ENCODE assay signal across 18 mouse cellular contexts in genomic region chr9:59059158-59059557, GRCm38 (mm10). TPM values are rescaled to one million over a fixed set of nuclear protein-coding genes. Genes with fewer than 3 reads are reported as not detected.
DNase-seq lines count a peak whose midpoint lies in the region; ATAC-seq lines count a peak whose summit lies in the region.
"Had no signal": no experiment of that assay in that cellular context is flagged by ENCODE, and none has a peak within 500 bp of the region (broad histone marks: within the 10 kb centered on the region; RNA-seq: fewer than 3 reads in every experiment).

No protein-coding gene starts in this region.

- intact Hi-C loops in left cerebral cortex, postnatal 4 days (cut with DNase I), result no loop called here
- intact Hi-C loops in left cerebral cortex, postnatal 36 days (cut with DNase I), result no loop called here

- H3K4me3 ChIP-seq in forebrain, embryonic 14.5 days (ENCODE audit: low read depth, low read length), result no peak overlapping the region
- H3K4me3 ChIP-seq in forebrain, embryonic 12.5 days (replicated peaks), result no peak overlapping the region
- no peak overlapping the region for H3K4me3 ChIP-seq in forebrain, embryonic 16.5 days (replicated peaks; ENCODE audit: low read length)
- H3K4me3 ChIP-seq: embryonic facial prominence, embryonic 15.5 days; erythroblast, embryonic 14.5 days; heart, embryonic 10.5 days had no signal

- no peak overlapping the region for H3K9ac ChIP-seq in forebrain, embryonic 14.5 days (ENCODE audit: low read length)
- H3K9ac ChIP-seq in forebrain, embryonic 12.5 days, result no peak overlapping the region
- H3K9ac ChIP-seq in forebrain, embryonic 16.5 days (replicated peaks; ENCODE audit: low read depth, low read length), result no peak overlapping the region
- H3K9ac ChIP-seq: embryonic facial prominence, embryonic 15.5 days; hindbrain, embryonic 14.5 days had no signal

- 71% methylated on average over 6 of the region's 6 CpGs for WGBS in forebrain, embryonic 14.5 days
- WGBS in forebrain, embryonic 12.5 days, result 85% methylated on average over 6 of the region's 6 CpGs
- WGBS in forebrain, embryonic 16.5 days, result 42% methylated on average over 6 of the region's 6 CpGs

- no peaks in the 10 kb centered on the region for H3K9me3 ChIP-seq in forebrain, embryonic 14.5 days (replicated peaks; ENCODE audit: control insufficient read depth, low read length)
- no peaks in the 10 kb centered on the region for H3K9me3 ChIP-seq in forebrain, embryonic 12.5 days
- no peaks in the 10 kb centered on the region for H3K9me3 ChIP-seq in forebrain, embryonic 16.5 days (ENCODE audit: control insufficient read depth, low read length)
- H3K9me3 ChIP-seq: embryonic facial prominence, embryonic 15.5 days; heart, embryonic 10.5 days had no signal

- H3K27ac ChIP-seq in forebrain, embryonic 14.5 days (ENCODE audit: low read depth, low read length), result peak overlapping the region; percentile 71; the same call in 1 of the 2 replicates
- no peak overlapping the region for H3K27ac ChIP-seq in forebrain, embryonic 12.5 days
- H3K27ac ChIP-seq in forebrain, embryonic 16.5 days (ENCODE audit: low read length), result peak overlapping the region; percentile 89
- H3K27ac ChIP-seq: embryonic facial prominence, embryonic 15.5 days; heart, embryonic 10.5 days; hindbrain, embryonic 14.5 days had no signal

- peak; percentile 66; the same call in 1 of the 2 replicates for ATAC-seq in forebrain, embryonic 14.5 days
- no peak for ATAC-seq in forebrain, embryonic 12.5 days (ENCODE audit: low FRiP score)
- peak; percentile 69; the same call in 1 of the 2 replicates for ATAC-seq in forebrain, embryonic 16.5 days
- no peak for ATAC-seq in erythroid progenitor cell, adult 5-6 weeks (replicated peaks; ENCODE audit: low FRiP score, poor library complexity, severe bottlenecking)
- ATAC-seq: intestine, embryonic 16.5 days had no signal

- DNase-seq in forebrain, embryonic 14.5 days (ENCODE audit: low spot score), result peak; percentile 47
- DNase-seq in left cerebral cortex, postnatal 4 days, result peak; percentile 59
- no peak for DNase-seq in left cerebral cortex, postnatal 36 days (ENCODE audit: low spot score in 2 of 2)
- DNase-seq: adrenal gland, adult 2 months; adrenal gland, postnatal 25 days; cerebellum, adult 8-10 months; gastrocnemius, postnatal 36 days; heart, adult 18-20 months; heart, postnatal 10 days; kidney, adult 2 months had no signal

- H3K36me3 ChIP-seq in forebrain, embryonic 14.5 days (ENCODE audit: control insufficient read depth, insufficient read depth, low read length), result no peaks in the 10 kb centered on the region
- no peaks in the 10 kb centered on the region for H3K36me3 ChIP-seq in forebrain, embryonic 12.5 days (replicated peaks)
- no peaks in the 10 kb centered on the region for H3K36me3 ChIP-seq in forebrain, embryonic 16.5 days (ENCODE audit: control insufficient read depth, insufficient read depth)
- H3K36me3 ChIP-seq: embryonic facial prominence, embryonic 15.5 days; heart, embryonic 10.5 days had no signal

- H3K4me2 ChIP-seq in forebrain, embryonic 14.5 days (ENCODE audit: low read length), result no peak overlapping the region
- no peak overlapping the region for H3K4me2 ChIP-seq in forebrain, embryonic 12.5 days
- no peak overlapping the region for H3K4me2 ChIP-seq in forebrain, embryonic 16.5 days (ENCODE audit: low read length)
- H3K4me2 ChIP-seq: embryonic facial prominence, embryonic 15.5 days; hindbrain, embryonic 14.5 days had no signal

- no peaks in the 10 kb centered on the region for H3K4me1 ChIP-seq in forebrain, embryonic 14.5 days (ENCODE audit: control insufficient read depth, insufficient read depth, low read length)
- H3K4me1 ChIP-seq in forebrain, embryonic 12.5 days, result no peaks in the 10 kb centered on the region; the same call in 1 of the 2 replicates
- peaks cover 16% of the 10 kb centered on the region for H3K4me1 ChIP-seq in forebrain, embryonic 16.5 days (replicated peaks; ENCODE audit: control insufficient read depth, insufficient read depth, low read length)

- H3K27me3 ChIP-seq in forebrain, embryonic 14.5 days (replicated peaks; ENCODE audit: control insufficient read depth, insufficient read depth, low read length), result no peaks in the 10 kb centered on the region
- no peaks in the 10 kb centered on the region; the same call in 1 of the 2 replicates for H3K27me3 ChIP-seq in forebrain, embryonic 12.5 days
- H3K27me3 ChIP-seq in forebrain, embryonic 16.5 days (replicated peaks; ENCODE audit: control insufficient read depth, insufficient read depth, low read length), result no peaks in the 10 kb centered on the region
- H3K27me3 ChIP-seq: embryonic facial prominence, embryonic 15.5 days had no signal

RNA-seq across cellular contexts. Expression of gene Neo1, which starts 22.9 kb away (rescaled TPM):
- polyA plus RNA-seq in forebrain, embryonic 14.5 days (2014; fragmentation: Nextera tagmentation; extraction: Ambion mirVana), result 41.7 and 50.9 TPM in 2 replicates
- polyA plus RNA-seq in forebrain, embryonic 12.5 days (2016; fragmentation: Nextera tagmentation; extraction: Ambion mirVana), result 47.2 and 47.6 TPM in 2 replicates
- total RNA-seq in left cerebral cortex, postnatal 4 days (2021), result 100 to 1,000 TPM; 286 to 290 TPM
- 10 to 100 TPM; 75.4 to 75.8 TPM for total RNA-seq in left cerebral cortex, postnatal 36 days (2021)
- 64.7 and 71.2 TPM in 2 replicates for polyA plus RNA-seq in forebrain, embryonic 16.5 days (2015; fragmentation: Nextera tagmentation; extraction: Ambion mirVana)
- not detected in 2 replicates for total RNA-seq in erythroid progenitor cell, adult 5-6 weeks (2015; ENCODE audit: low replicate concordance)
- total RNA-seq in erythroid progenitor cell, adult 5-6 weeks (2017; ENCODE audit: low replicate concordance), result not detected in 2 replicates
- polyA plus RNA-seq: erythroblast, embryonic 14.5 days had no signal

Comparison
In these comparisons a context has a peak if more than half of its experiments do, and no peak if none do; other contexts are left out.
1. ATAC-seq: peak in forebrain, embryonic 14.5 days (single experiment) and forebrain, embryonic 16.5 days (single experiment); none in forebrain, embryonic 12.5 days (single experiment) and erythroid progenitor cell, adult 5-6 weeks (single experiment).
2. DNase-seq: peak in forebrain, embryonic 14.5 days (single experiment) and left cerebral cortex, postnatal 4 days (single experiment); none in left cerebral cortex, postnatal 36 days (0 of 2).
3. RNA of gene Neo1, which starts 22.9 kb away (total RNA-seq): 286 to 290 TPM in left cerebral cortex, postnatal 4 days and 75.4 to 75.8 TPM in left cerebral cortex, postnatal 36 days; not detected in erythroid progenitor cell, adult 5-6 weeks; every median in the first group is over 10 times any median in the second.